Mouse (Mus musculus): ENCODE data around the gene Slc4a1.

Slc4a1 gene

GRCm38 (mm10) chr11:102375196-102376173 lies 9.5 kb upstream of the Slc4a1 start:
- DNase-seq (ENCODE audit: low read depth, low spot score), result peak; percentile 30

- no peak for DNase-seq (ENCODE audit: low read depth, low spot score)
Observed at GRCm38 (mm10) chr11:102374108-102374725, 8.2 kb upstream of the Slc4a1 start.

GRCm38 (mm10) chr11:102373646-102374045 lies 7.6 kb upstream of the Slc4a1 start:
- no peak for DNase-seq (ENCODE audit: low read depth, low spot score)

GRCm38 (mm10) chr11:102372936-102373335 lies 6.9 kb upstream of the Slc4a1 start:
- DNase-seq (ENCODE audit: low read depth, low spot score), result no peak

GRCm38 (mm10) chr11:102371926-102372685 lies 6.1 kb upstream of the Slc4a1 start:
- no peak for DNase-seq (ENCODE audit: low read depth, low spot score)

- DNase-seq (ENCODE audit: low read depth, low spot score), result no peak
Observed at GRCm38 (mm10) chr11:102370285-102370684, 4.3 kb upstream of the Slc4a1 start.

GRCm38 (mm10) chr11:102369263-102369662 lies 3.3 kb upstream of the Slc4a1 start:
- no peak for DNase-seq (ENCODE audit: low read depth, low spot score)

- no peak for DNase-seq (ENCODE audit: low read depth, low spot score)
Observed at GRCm38 (mm10) chr11:102368347-102368746, 2.3 kb upstream of the Slc4a1 start.

- no peak for DNase-seq (ENCODE audit: low read depth, low spot score)
Observed at GRCm38 (mm10) chr11:102367504-102368280, 1.7 kb upstream of the Slc4a1 start.

- no peak for DNase-seq (ENCODE audit: low read depth, low spot score)
Observed at GRCm38 (mm10) chr11:102365699-102366098, 304 bp downstream of the Slc4a1 start.

GRCm38 (mm10) chr11:102364570-102365371 lies 1.2 kb downstream of the Slc4a1 start:
- DNase-seq (ENCODE audit: low read depth, low spot score), result no peak

GRCm38 (mm10) chr11:102363623-102364022 lies 2.4 kb downstream of the Slc4a1 start:
- no peak for DNase-seq (ENCODE audit: low read depth, low spot score)

- no peak for DNase-seq (ENCODE audit: low read depth, low spot score)
Observed at GRCm38 (mm10) chr11:102361776-102362495, 4.1 kb downstream of the Slc4a1 start.

- DNase-seq (ENCODE audit: low read depth, low spot score), result no peak
Observed at GRCm38 (mm10) chr11:102358365-102358764, 7.6 kb downstream of the Slc4a1 start.

GRCm38 (mm10) chr11:102356636-102357350 lies 9.2 kb downstream of the Slc4a1 start:
- no peak for DNase-seq (ENCODE audit: low read depth, low spot score)

- no peak for DNase-seq (ENCODE audit: low read depth, low spot score)
Observed at GRCm38 (mm10) chr11:102356190-102356589, 9.8 kb downstream of the Slc4a1 start.

- no peak for DNase-seq (ENCODE audit: low read depth, low spot score)
Observed at GRCm38 (mm10) chr11:102355501-102355900, 10.5 kb downstream of the Slc4a1 start.

GRCm38 (mm10) chr11:102353021-102353431 lies 13.0 kb downstream of the Slc4a1 start:
- DNase-seq (ENCODE audit: low read depth, low spot score), result no peak

GRCm38 (mm10) chr11:102352378-102352777 lies 13.6 kb downstream of the Slc4a1 start:
- DNase-seq (ENCODE audit: low read depth, low spot score), result no peak

All from forelimb bud, embryonic 11.5 days (tissue).